Mouse (Mus musculus): ENCODE results near the gene Dcst2. TPM values are rescaled to one million over a fixed set of nuclear protein-coding genes. Genes with fewer than 3 reads are reported as not detected.
A peak's percentile ranks its signal among the peaks of the same experiment; 100 is the strongest.

Dcst2 gene
- total RNA-seq, 2 experiments from 2014 or later = not detected

DNA sequence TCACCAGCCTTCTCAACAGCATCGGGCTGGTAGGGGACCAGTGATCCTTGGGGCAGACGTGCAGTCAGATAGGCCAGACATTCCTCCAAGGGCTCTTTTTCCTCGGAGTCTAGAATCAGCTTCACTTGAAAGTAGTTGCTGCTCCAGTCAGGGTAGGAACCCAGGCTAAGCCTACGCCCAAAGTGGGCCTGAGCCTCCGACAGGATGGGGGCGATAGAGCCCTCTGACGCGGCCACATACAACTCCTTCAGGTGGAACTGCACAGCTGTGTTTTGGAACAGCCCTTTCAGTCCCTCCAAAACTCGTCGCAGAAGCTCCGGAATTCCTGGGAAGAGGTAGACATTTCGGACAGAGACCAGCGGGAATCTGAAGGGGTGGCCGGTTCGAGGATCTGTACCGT, 46.7 kb downstream of the Dcst2 start:
- ATAC-seq (ENCODE audit: poor library complexity, severe bottlenecking) = no peak

DNA sequence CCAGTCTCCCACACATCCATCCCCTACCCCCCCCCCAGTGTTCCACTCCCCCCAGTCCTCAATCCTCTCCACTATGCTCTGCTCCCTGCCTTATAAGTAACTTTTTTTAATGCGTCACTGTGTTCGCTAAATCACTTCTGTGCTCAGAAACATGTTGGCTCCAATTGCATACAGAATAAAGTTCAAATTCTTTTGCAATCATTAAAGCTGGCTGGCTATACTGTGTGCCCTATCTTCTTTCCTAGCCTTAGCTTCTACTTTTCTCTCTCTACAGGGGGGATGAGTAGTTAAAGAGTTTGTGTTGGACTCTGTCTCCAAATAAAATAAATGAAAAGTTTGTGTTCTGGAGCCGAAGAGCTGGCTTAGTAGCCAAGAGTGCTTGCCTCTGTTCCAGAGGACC, 47.9 kb downstream of the Dcst2 start:
- ATAC-seq (ENCODE audit: poor library complexity, severe bottlenecking) = no peak

DNA sequence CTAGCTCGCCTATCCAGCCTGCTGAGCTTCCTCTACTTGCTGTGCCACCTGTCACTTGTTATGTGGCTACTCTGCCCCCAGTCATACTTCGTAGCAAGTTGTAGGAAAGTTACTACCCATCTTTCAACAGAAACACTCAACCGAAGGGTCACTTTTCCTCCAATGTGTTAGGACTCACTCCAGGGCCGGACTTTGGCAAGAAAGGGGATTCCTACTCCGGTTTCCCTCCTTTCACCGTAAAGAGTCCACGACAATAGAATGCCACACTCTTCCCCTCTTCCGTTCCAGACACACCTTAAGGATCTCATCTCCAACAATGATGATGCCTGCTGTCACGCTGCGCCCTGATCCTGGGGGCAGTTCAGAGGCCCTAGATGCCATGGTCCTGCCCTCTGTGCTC, 49.1 kb downstream of the Dcst2 start:
- ATAC-seq (ENCODE audit: poor library complexity, severe bottlenecking) = no peak

DNA sequence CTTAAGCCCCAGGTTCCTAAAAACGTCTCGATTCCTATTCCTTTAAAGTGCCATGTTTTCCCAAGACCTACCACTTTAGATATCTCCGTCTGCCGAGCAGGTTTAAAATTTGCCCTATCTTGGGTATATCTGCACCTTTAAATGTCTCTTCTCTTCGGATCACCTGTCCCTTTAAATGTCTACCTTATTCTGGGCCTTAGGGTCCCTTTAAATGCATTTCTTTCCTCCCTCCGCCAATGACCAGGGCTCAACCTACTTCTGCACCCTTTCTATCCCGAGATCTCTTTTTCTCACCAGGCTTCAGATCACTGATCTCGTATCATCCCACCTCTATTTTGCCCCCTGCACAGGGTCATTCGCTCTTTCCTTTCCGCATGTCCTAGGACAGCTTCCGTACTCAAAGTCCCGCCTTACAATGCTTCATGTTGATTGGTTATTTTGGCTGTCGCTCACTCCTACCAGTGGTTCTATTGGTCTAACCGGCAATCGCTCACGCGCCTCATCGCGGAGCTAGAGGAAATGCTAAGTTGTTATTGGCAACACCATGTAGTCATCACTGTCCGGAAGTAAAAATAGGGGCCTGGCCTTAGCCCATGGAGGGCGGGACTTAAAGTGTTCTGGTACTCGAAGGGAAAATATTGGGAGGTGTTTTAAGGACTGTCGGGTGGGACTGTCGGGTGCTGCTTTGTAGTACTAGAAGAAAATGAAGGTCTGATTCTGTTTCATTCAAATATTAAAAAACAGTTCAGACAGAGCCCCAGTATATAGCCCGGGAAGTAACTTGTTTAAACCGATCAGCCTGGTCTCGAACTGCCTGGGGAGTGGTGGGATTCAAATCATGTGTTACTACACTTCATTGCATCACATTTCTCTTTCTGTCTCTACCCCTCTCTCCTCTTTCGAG, 50.0 kb downstream of the Dcst2 start, which contains the start of gene Flad1:
Gene Flad1, minus strand, starts transcription at position 381 of the 904 bp plus-strand sequence.
- peak; percentile 100 for ATAC-seq (ENCODE audit: poor library complexity, severe bottlenecking)

DNA sequence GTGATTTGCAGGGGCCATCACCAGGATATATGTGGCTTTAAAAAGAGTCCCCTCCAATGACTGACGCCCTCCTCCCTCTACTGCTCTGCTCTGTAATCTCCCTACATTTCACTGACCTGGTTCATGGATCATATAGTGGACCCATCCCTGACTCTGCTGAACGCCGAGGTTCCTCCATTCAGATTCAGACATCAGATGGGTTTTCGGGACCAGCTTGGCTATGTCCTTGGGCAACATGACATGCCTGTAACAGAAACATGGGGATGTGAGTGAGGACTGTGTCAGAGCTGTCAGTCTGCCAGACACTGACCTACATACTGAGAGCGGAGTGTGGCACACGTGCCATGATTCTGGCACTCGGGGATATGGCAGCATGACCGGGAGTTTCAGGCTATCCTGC, 54.4 kb downstream of the Dcst2 start:
- no peak for ATAC-seq (ENCODE audit: poor library complexity, severe bottlenecking)

DNA sequence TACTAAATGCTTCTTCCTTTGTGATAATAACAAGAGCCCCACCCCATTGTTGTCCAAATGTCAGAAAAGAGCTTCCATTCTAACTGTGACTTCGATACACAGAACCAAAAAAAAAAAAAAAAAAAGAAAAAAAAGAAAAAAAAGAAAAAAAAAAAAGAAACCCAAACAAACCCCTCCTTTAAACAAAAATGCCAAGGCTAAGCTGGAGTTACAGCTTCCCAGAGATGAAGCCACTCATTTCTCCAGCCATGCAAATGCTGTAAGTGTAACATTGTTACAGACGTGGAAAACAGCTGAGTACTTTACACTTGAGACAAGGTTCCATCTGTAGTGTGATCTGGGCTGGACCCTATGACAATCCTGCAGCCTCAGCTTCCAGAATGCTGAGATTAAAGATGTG, 55.4 kb downstream of the Dcst2 start:
- no peak for ATAC-seq (ENCODE audit: poor library complexity, severe bottlenecking)

DNA sequence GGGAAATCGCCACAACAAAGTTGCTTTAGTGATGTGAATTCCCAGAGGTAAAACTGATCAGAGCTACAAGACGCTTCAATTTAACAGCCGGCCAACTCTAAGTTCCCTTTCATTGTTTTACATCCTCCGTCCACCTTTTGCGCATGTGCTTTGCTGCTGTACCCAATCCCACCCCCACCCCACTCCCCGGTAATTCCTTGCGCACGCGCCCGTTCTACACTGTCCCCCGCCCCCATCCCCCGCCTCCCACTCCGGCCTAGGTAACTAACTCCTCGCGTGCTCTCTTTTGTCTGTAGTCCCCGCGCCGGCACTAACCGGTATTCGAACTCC, 56.0 kb downstream of the Dcst2 start:
- peak; percentile 3; the same call in 1 of the 2 replicates for ATAC-seq (ENCODE audit: poor library complexity, severe bottlenecking)

DNA sequence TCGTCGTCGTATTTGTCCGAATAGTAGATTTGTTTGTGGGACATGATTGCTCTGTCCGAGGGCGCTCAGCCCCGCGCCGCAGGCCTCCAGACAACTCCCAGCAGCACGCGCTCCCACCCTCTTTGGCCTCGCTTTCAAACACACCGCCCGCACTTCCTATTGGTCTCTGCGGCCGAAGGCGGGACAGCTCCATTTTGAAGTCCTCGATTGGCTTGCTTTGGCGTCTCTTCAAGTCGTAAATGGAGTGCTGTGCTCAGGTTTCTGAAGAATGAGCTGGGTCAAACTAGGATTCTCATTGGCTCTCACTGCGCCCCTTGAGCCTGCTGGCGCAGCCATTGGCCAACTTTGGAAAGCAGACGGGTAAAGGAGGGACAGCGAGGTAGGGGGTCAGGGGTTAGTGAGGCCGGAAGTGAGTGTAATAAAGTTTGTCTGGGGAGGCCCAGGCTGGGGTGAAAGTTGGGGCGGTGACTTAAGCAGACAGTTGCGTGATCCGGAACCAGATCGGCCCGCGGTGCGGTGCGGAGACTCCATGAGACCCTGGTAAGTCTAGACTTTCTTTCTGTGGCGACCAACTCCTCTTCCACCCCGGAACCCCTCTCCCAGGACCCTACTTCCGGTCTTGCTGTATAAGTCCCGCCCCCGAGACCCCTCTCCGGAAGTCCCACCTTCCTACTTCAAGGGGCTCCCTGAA, 56.5 kb downstream of the Dcst2 start, which contains the start of the genes Cks1b and Shc1:
Gene Cks1b, minus strand, starts transcription at position 214 of the 691 bp plus-strand sequence.
Gene Shc1, plus strand, starts transcription at position 274 of the 691 bp plus-strand sequence.
- peak; percentile 87 for ATAC-seq (ENCODE audit: poor library complexity, severe bottlenecking)

DNA sequence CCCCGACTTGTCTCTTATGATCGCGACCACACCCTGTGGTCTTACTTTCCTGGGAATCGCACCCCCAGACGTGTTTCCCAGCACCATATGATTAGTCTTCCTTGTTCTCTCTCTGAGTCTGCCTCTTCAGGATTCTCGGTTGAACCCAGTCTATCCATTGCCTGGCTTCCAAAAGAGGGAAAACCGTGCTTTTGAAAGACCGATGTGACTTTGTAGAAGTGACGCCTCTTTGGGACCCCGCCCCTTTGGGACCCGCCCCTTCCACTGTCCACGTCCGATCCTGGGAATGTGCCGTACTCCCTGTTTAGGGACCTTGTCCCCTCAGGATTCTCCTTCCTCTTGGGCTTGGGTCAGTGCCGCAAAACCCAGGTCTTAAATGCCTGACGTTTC, 57.1 kb downstream of the Dcst2 start:
- ATAC-seq (ENCODE audit: poor library complexity, severe bottlenecking) = no peak

DNA sequence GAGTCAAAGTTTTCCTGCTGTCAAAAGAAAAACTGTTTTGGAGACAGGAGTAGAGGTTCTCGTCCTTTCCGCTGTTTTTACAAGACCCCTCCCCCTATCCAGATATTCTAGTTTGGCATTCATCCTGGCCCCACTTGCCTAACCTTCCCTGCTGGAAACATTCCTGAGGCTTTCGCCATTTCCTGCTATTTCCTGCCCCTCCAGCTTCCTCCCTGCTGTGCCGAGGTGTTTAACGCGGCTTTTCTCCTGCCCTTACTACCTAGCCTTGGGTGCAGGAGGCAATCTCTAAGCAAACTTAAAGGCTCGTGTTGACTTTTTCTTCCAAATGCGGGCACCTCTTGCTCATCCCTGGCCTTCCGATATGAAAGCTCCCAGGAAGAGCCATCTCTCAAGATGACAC, 57.8 kb downstream of the Dcst2 start:
- ATAC-seq (ENCODE audit: poor library complexity, severe bottlenecking) = no peak

DNA sequence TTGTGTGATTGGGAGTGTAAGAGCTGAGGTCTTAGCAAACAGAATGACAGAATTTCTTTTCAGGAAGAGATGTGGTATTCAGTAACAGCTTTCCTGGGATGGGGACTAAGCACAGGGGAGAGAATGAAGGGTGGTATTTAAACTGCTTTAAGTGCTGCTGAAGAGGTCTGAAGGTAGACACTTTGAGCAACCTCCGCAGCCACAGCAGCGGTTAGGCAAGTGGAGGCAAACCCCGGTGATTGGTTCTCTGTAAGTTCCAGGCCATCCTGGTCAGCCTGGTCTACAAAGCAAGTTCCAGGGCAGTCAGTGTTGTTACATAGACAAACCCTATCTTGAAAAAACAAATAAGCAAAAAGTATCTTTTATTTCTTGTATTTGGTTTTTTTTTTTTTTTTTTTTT, 58.2 kb downstream of the Dcst2 start:
- no peak for ATAC-seq (ENCODE audit: poor library complexity, severe bottlenecking)

DNA sequence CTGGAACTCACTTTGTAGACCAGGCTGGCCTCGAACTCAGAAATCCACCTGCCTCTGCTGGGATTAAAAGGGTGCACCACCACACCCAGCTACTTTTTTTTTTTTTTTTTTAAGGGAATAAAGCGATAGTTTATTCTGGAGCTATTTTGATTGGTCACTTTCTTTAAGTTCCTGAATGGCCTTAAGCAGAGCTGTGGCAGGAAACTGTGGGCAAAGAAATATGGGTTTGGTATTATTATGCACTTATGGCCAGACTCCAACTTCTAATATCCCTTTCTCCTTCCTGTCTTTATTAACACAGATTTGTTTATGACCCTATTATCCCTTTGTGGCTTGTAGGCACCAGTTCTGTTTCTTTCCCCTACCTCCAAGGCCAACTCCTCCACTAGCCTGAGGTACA, 58.6 kb downstream of the Dcst2 start:
- ATAC-seq (ENCODE audit: poor library complexity, severe bottlenecking) = no peak

DNA sequence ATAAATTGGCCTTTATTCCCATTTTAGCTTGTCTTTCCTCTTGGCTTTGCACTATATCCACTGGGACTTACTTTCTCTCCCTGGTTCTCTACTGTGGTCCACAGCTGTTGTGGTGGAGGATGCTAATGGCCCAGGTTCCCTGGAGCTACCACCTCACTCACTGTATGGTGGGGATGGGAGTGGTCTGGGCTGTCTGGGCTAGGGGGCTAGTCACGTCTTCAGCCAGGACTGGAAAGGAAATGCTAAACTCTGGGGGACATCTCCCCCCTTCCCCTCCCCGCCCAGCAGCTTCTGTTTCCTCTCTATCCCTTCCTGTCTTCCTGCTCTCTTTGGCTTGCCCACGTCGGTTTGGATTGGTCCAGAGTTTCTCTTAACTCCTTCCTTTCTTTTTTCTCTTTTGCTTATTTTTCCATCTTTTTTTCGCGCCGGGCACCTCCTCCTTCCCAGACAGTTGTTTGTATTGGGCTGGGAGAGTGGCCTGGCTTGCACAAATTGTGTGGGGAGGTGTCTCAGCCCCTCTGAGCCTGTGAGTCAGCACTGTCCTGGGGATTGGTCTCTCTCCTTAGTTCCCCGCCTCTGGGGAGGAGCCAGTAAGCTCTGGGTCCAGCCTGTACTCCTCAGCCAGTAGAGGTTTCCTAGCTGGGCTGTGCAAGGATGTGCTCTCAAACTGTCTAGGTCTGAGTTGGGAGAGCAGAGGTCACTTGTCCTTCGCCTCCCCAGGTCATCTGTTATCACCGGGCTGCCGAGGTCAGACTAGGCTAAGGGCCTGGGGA, 59.4 kb downstream of the Dcst2 start:
- peak; percentile 50 for ATAC-seq (ENCODE audit: poor library complexity, severe bottlenecking)

DNA sequence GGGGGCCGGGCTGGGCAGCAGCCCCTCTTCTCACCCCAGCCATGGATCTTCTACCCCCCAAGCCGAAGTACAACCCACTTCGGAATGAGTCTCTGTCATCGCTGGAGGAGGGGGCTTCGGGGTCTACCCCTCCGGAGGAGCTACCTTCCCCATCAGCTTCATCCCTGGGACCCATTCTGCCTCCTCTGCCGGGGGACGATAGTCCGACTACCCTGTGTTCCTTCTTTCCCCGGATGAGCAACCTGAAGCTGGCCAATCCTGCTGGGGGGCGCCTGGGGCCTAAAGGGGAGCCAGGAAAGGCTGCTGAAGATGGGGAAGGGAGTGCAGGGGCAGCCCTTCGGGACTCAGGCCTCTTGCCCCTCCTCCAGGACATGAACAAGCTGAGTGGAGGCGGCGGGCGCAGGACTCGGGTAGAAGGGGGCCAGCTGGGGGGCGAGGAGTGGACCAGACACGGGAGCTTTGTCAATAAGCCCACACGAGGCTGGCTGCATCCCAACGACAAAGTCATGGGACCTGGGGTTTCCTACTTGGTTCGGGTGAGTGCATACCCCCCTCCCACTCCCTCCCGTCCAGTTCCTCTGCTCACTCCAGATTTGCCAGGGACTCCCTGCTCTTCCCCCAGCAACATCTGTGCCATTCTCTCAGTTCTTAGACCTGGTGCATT, 60.2 kb downstream of the Dcst2 start:
- no peak for ATAC-seq (ENCODE audit: poor library complexity, severe bottlenecking)

DNA sequence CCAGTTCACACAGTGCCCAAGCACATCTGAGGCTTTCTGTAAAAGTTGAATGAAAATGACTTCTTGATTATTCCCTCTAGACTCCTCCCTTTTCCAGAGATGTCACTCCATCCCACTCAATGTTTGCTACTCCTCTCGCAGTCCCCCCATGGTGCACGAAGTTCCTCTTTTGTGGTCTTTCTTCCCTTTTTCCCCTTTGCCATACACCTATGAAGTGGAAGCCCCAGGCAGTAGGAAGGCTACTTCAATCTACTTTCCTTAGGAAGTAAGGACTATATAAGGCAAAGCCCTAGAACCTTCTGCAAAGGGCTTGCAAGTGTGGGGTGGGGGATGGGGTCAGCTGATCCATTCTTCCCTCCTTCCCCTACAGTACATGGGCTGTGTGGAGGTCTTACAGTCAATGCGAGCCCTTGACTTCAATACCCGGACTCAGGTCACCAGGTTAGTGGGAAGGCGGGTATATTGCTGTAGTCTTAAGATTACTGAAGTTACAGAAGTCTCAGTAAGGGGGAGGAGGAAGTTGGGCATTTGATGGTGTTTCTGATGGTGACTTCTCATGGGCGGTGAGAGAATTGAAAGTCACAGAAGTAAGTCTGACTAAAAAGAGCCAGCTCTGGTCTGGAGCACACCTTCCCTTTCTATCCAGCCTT, 60.9 kb downstream of the Dcst2 start:
- ATAC-seq (ENCODE audit: poor library complexity, severe bottlenecking) = no peak

DNA sequence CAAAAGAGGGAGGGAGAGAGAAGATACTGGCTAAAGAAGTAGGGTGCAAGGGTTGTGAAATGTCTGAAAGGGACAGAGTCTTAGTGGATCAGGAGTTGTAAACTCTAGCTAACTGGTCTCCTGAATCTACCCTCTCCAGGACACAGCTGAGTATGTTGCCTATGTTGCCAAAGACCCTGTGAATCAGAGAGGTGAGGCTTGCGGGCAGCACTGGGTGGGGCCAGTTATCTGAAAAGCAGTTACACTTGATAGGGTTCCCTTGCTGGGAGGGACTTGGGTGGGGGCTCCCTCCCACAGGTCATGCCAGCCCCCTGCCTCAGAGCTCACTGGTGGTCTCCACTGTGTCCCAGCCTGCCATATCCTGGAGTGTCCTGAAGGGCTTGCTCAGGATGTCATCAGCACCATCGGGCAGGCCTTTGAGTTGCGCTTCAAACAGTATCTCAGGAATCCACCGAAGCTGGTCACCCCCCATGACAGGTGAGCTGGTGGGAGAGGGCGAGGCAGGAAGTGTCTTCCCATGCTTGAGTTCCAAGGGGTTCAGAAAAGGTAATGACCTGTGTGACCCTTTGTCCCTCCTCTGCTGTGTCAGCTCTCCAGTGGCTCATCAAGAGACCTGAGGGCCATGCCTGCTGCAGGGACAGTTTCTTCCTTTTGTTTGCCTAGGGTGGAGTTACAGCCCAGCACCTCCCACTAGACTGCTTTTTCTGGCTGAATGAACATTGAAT, 62.8 kb downstream of the Dcst2 start:
- ATAC-seq (ENCODE audit: poor library complexity, severe bottlenecking) = no peak

DNA sequence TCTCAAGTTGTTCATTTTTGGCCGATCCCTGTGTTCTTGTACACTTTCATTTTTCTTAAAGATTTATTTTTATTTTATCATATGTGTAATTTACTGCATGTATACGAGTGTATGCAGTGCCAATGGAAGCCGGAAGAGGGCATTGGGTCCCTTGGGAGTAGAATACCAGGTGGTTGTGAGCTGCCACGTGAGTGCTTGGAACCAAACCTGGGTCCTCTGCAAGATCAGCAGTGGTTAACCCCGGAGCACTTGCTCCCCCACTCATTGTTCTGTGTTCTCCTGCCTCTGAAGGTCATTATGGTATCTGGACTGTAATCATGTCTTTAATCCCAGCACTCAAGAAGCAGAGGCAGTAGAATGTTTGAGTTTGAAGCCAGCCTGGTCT, 63.4 kb downstream of the Dcst2 start:
- no peak for ATAC-seq (ENCODE audit: poor library complexity, severe bottlenecking)

DNA sequence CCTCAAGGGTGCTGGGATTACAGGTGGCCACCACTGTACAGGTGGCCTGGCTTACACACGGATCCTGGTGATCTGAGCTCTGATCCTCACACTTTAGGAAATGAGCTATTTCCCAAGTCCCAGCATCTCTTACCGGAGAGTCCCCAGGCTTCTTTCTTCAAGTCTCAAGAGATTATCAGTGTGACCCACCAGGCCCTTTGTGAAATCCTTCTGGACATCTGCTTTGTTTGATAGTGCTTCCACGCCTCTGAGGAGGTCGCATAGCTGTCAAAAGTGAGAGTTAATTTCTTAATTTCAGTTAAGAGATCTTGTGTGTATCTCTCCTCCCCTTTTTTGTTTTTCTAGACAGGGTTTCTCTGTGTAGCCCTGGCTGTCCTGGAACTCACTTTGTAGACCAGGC, 64.1 kb downstream of the Dcst2 start:
- no peak for ATAC-seq (ENCODE audit: poor library complexity, severe bottlenecking)

Data from megakaryocyte, adult 5-6 weeks (primary cell).